Mouse (Mus musculus) 416B (cell line): ENCODE measurements at regions not wholly inside any gene's neighbourhood (a gene's known extent, or its start where the extent isn't known, plus 50 kb on each side); places are given as distances from the start of the nearest gene placed in this dataset.

ENCODE experiments used
- DNase-seq: peaks from one replicate; pipeline ENCODE4 v3.0.0; 2011; ENCODE audit warnings: low read depth

DNA sequence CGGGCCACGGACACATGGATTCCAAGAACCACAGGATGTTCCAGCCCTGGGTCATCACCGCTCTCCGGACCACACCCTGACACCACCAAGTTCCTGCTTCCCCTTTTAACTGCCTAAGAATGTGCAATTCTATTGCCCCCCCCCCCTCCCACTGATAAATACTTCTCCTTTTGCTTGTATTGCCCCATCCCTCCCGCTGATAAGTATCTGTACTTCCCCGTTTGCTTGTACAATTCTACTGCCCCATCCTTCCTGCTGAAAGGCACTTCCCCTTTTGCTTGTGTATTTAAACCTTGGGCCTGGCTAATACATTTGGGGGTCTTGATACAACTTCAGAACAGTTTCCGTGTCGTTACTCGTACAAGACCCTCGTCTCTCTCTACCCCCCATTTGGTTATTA lies 214.4 kb upstream of the Gm20918 start:
- DNase-seq, result peak; percentile 0
